ENCODE assay signal across 8 mouse cellular contexts in genomic region chr16:45090005-45090404, GRCm38 (mm10). TPM values are rescaled to one million over a fixed set of nuclear protein-coding genes. Genes with fewer than 3 reads are reported as not detected.
DNase-seq lines count a peak whose midpoint lies in the region; ATAC-seq and TF ChIP-seq lines count a peak whose summit lies in the region.

No protein-coding gene starts in this region.

- DNase-seq in c-Kit-positive CD71-positive TER-119-positive erythroid progenitor cells, embryonic 14.5 days (ENCODE audit: low spot score), result peak; percentile 6
- peak; percentile 48 for DNase-seq in layer of hippocampus, adult 9-10 months (ENCODE audit: low spot score)
- DNase-seq in thymus, adult 2 months, result peak; percentile 78

- H3K4me3 ChIP-seq in ES-Bruce4 (ENCODE audit: low read depth, low read length), result no peak overlapping the region
- no peak overlapping the region for H3K4me3 ChIP-seq in forebrain, embryonic 16.5 days (replicated peaks; ENCODE audit: low read length)
- no peak overlapping the region for H3K4me3 ChIP-seq in lung, embryonic 15.5 days
- no peak overlapping the region for H3K4me3 ChIP-seq in thymus, adult 2 months (ENCODE audit: control insufficient read depth, insufficient read depth, low read length)

- no peaks in the 10 kb centered on the region for H3K9me3 ChIP-seq in ES-Bruce4 (replicated peaks; ENCODE audit: control insufficient read depth, insufficient read depth, low read length, poor library complexity, severe bottlenecking)
- no peaks in the 10 kb centered on the region for H3K9me3 ChIP-seq in forebrain, embryonic 16.5 days (ENCODE audit: control insufficient read depth, low read length)
- H3K9me3 ChIP-seq in lung, embryonic 15.5 days, result no peaks in the 10 kb centered on the region

- TF ChIP-seq EP300 in ES-Bruce4 (IDR thresholded peaks at IDR 0.05; ENCODE audit: insufficient read depth, low read depth, low read length), result no peak

- no peak overlapping the region for H3K27ac ChIP-seq in ES-Bruce4 (ENCODE audit: insufficient read depth, low read length)
- H3K27ac ChIP-seq in forebrain, embryonic 16.5 days (ENCODE audit: low read length), result no peak overlapping the region
- H3K27ac ChIP-seq in lung, embryonic 15.5 days, result no peak overlapping the region
- H3K27ac ChIP-seq in thymus, adult 2 months (ENCODE audit: control insufficient read depth, insufficient read depth, low read length), result no peak overlapping the region

- no peak overlapping the region for H3K9ac ChIP-seq in ES-Bruce4 (ENCODE audit: low read depth, poor library complexity, severe bottlenecking)
- no peak overlapping the region for H3K9ac ChIP-seq in forebrain, embryonic 16.5 days (replicated peaks; ENCODE audit: low read depth, low read length)
- no peak overlapping the region for H3K9ac ChIP-seq in lung, embryonic 15.5 days

- TF ChIP-seq CTCF in ES-Bruce4 (IDR thresholded peaks at IDR 0.05; ENCODE audit: low read depth, low read length), result peak; percentile 91
- peak; percentile 81; the same call in 1 of the 2 replicates for TF ChIP-seq CTCF in thymus, adult 2 months (IDR thresholded peaks at IDR 0.05; ENCODE audit: borderline replicate concordance, control insufficient read depth, extremely low read depth, insufficient read depth, low read length, poor library complexity)

- no peaks in the 10 kb centered on the region for H3K36me3 ChIP-seq in ES-Bruce4 (ENCODE audit: control insufficient read depth, insufficient read depth, low read length, poor library complexity, severe bottlenecking)
- H3K36me3 ChIP-seq in forebrain, embryonic 16.5 days (ENCODE audit: control insufficient read depth, insufficient read depth), result no peaks in the 10 kb centered on the region
- no peaks in the 10 kb centered on the region for H3K36me3 ChIP-seq in lung, embryonic 15.5 days
- no peaks in the 10 kb centered on the region for H3K36me3 ChIP-seq in thymus, adult 2 months (ENCODE audit: control insufficient read depth, insufficient read depth, low read length)

- H3K4me1 ChIP-seq in ES-Bruce4 (ENCODE audit: control insufficient read depth, insufficient read depth, low read length), result no peaks in the 10 kb centered on the region
- peaks cover 17% of the 10 kb centered on the region for H3K4me1 ChIP-seq in forebrain, embryonic 16.5 days (replicated peaks; ENCODE audit: control insufficient read depth, insufficient read depth, low read length)
- H3K4me1 ChIP-seq in lung, embryonic 15.5 days, result peaks cover 18% of the 10 kb centered on the region
- no peaks in the 10 kb centered on the region for H3K4me1 ChIP-seq in thymus, adult 2 months (replicated peaks; ENCODE audit: control insufficient read depth, insufficient read depth, low read length)

- ATAC-seq in forebrain, embryonic 16.5 days, result peak; percentile 82
- peak; percentile 94 to 97 for ATAC-seq in hematopoietic stem cell, adult 5-6 weeks (replicated peaks in 1 of 2; ENCODE audit: insufficient read depth in 1 of 2, low FRiP score in 2 of 2, low TSS enrichment in 1 of 2, low read depth in 1 of 2, poor library complexity in 2 of 2, severe bottlenecking in 2 of 2)
- ATAC-seq in lung, embryonic 15.5 days (ENCODE audit: borderline replicate concordance, extremely low read depth, low FRiP score, low TSS enrichment), result peak; percentile 64; the same call in 1 of the 2 replicates
- peak; percentile 93 for ATAC-seq in neutrophil, adult 5-6 weeks (ENCODE audit: extremely low read depth, insufficient number of reproducible peaks, low FRiP score, poor library complexity, severe bottlenecking)

- no peaks in the 10 kb centered on the region for H3K27me3 ChIP-seq in ES-Bruce4 (ENCODE audit: control insufficient read depth, insufficient read depth, low read length, poor library complexity, severe bottlenecking)
- no peaks in the 10 kb centered on the region for H3K27me3 ChIP-seq in forebrain, embryonic 16.5 days (replicated peaks; ENCODE audit: control insufficient read depth, insufficient read depth, low read length)
- no peaks in the 10 kb centered on the region for H3K27me3 ChIP-seq in lung, embryonic 15.5 days
- no peaks in the 10 kb centered on the region for H3K27me3 ChIP-seq in thymus, adult 2 months (ENCODE audit: control insufficient read depth, insufficient read depth, low read length)

- no peak overlapping the region for H3K4me2 ChIP-seq in forebrain, embryonic 16.5 days (ENCODE audit: low read length)
- H3K4me2 ChIP-seq in lung, embryonic 15.5 days, result no peak overlapping the region

- WGBS in forebrain, embryonic 16.5 days, result 12% methylated on average over 10 of the region's 10 CpGs
- 6% methylated on average over 10 of the region's 10 CpGs for WGBS in lung, embryonic 15.5 days
- WGBS in thymus, adult 2 months, result 6% methylated on average over 10 of the region's 10 CpGs

- TF ChIP-seq POLR2A in ES-Bruce4 (IDR thresholded peaks at IDR 0.05; ENCODE audit: insufficient read depth, low read length), result no peak
- no peak for TF ChIP-seq POLR2A in thymus, adult 2 months (IDR thresholded peaks at IDR 0.05; ENCODE audit: control insufficient read depth, extremely low read depth, insufficient read depth, low read length, poor library complexity)

RNA-seq across cellular contexts. Expression of gene Ccdc80, which starts 3.2 kb away (rescaled TPM):
- polyA plus RNA-seq in ES-Bruce4 (2011; ENCODE audit: insufficient read depth, insufficient read length, low read depth, missing spikeins), result 6.4 and 11.3 TPM in 2 replicates
- 19.6 and 32.8 TPM in 2 replicates for polyA plus RNA-seq in forebrain, embryonic 16.5 days (2015; fragmentation: Nextera tagmentation; extraction: Ambion mirVana)
- 0.94 TPM in 1 of 2 replicates, not detected in the other for total RNA-seq in hematopoietic stem cell, adult 5-6 weeks (2017)
- 73.1 and 73.5 TPM in 2 replicates for polyA plus RNA-seq in lung, embryonic 15.5 days (2015; fragmentation: Nextera tagmentation; extraction: Ambion mirVana)
- total RNA-seq in neutrophil, adult 5-6 weeks (2017), result 7.6 and 14.0 TPM in 2 replicates
- polyA plus RNA-seq in thymus, adult 2 months (2012; rRNA removed), result 5.9 and 11.6 TPM in 2 replicates

Comparison
In these comparisons a context has a peak if more than half of its experiments do, and no peak if none do; other contexts are left out.
1. DNase-seq: peak in every context shown above with its lines; median percentile 78 in thymus, adult 2 months; 48 in layer of hippocampus, adult 9-10 months; 6 in c-Kit-positive CD71-positive TER-119-positive erythroid progenitor cells, embryonic 14.5 days.